Mouse (Mus musculus): Measurements from ENCODE around the gene E130309D02Rik.

DNA sequence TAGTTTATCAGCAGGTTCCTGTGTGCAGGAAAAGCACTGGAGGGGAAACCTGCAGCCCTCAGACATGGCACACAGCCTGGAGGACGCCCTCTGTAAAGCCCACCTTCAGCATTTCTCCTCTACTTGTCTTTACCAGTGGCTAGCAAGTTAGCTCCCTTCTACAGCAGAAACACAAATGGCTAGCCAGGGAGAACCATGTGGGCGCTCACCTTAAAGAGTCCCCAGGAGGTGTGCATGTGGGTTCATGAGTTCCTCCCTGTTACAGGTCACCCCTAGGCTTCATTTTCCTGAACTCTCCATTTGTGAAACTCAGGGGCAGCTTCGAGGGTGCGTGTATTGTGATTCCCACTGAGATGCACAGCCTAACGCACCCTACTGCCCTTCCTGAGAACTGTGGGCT lies 59.4 kb downstream of the E130309D02Rik start:
- TF ChIP-seq EP300 (IDR thresholded peaks at IDR 0.05; ENCODE audit: insufficient read depth, low read depth, low read length) (no peak), CTCF (IDR thresholded peaks at IDR 0.05; ENCODE audit: low read depth, low read length) (no peak), POLR2A (IDR thresholded peaks at IDR 0.05; ENCODE audit: insufficient read depth, low read length) (no peak)

All from ES-Bruce4 (cell line).